Mouse (Mus musculus) hindbrain, embryonic 11.5 days (tissue): ENCODE data around the gene Stx19. TPM values are rescaled to one million over a fixed set of nuclear protein-coding genes. Genes with fewer than 3 reads are reported as not detected.

ENCODE experiments used
- ATAC-seq: fragments of 200-750 bp; cut with Nextera tagmentation; 2 replicates; pipeline ENCODE4 v1.8.0; 2017; ENCODE audit warnings: mild to moderate bottlenecking, moderate TSS enrichment, moderate library complexity; ENCODE audit not compliant: low FRiP score
- DNase-seq: peaks from one replicate; pipeline ENCODE4 v3.0.0-alpha.2; 2015; ENCODE audit warnings: low spot score
- H3K27ac ChIP-seq: fragments of 300-500 bp; sonication (generic); 2 replicates; pipeline ENCODE4 v1.5.1; 2014; ENCODE audit warnings: mild to moderate bottlenecking, low read depth, low read length
- H3K27me3 ChIP-seq: fragments of 300-500 bp; sonication (generic); 2 replicates; pipeline ENCODE4 v1.6.1; 2014; ENCODE audit warnings: mild to moderate bottlenecking, low read length, moderate library complexity, mixed read lengths; ENCODE audit not compliant: control insufficient read depth, insufficient read depth
- H3K36me3 ChIP-seq: fragments of 300-500 bp; sonication (generic); 2 replicates; pipeline ENCODE4 v1.6.1; 2014; ENCODE audit warnings: mild to moderate bottlenecking, low read length, moderate library complexity, mixed read lengths; ENCODE audit not compliant: control insufficient read depth, insufficient read depth
- H3K4me1 ChIP-seq: fragments of 300-500 bp; sonication (generic); replicated peaks from 2 replicates; pipeline ENCODE4 v1.6.1; 2014; ENCODE audit warnings: low read length, mixed read lengths; ENCODE audit not compliant: control insufficient read depth, insufficient read depth
- H3K4me2 ChIP-seq: fragments of 300-500 bp; sonication (generic); replicated peaks from 2 replicates; pipeline ENCODE4 v1.6.1; 2014; ENCODE audit warnings: mild to moderate bottlenecking, low read depth, low read length
- H3K4me3 ChIP-seq: fragments of 300-500 bp; sonication (generic); 2 replicates; pipeline ENCODE4 v1.5.1; 2014; ENCODE audit warnings: low read depth, low read length
- H3K9ac ChIP-seq: fragments of 300-500 bp; sonication (generic); 2 replicates; pipeline ENCODE4 v1.6.1; 2014; ENCODE audit warnings: low read depth, low read length
- H3K9me3 ChIP-seq: fragments of 300-500 bp; sonication (generic); 2 replicates; pipeline ENCODE4 v1.6.1; 2016; ENCODE audit warnings: low read length; ENCODE audit not compliant: control insufficient read depth
- WGBS: fragments of 180-500 bp; shearing (Covaris S2); extraction: QIAGEN DNeasy Blood & Tissue Kit; methylation state at CpG from one replicate; pipeline ENCODE4 v1.1.7; 2014; 5-methylcytosine and 5-hydroxymethylcytosine counted together
- polyA plus RNA-seq: library from polyadenylated mRNA; unstranded; fragments of >200 nt; fragmentation: Nextera tagmentation; extraction: Ambion mirVana; gene quantifications from 2 replicates; pipeline ENCODE4 v1.2.1, GENCODE M21; 2014

Stx19 gene
- polyA plus RNA-seq = 0.17 and 0.56 TPM in 2 replicates

DNA sequence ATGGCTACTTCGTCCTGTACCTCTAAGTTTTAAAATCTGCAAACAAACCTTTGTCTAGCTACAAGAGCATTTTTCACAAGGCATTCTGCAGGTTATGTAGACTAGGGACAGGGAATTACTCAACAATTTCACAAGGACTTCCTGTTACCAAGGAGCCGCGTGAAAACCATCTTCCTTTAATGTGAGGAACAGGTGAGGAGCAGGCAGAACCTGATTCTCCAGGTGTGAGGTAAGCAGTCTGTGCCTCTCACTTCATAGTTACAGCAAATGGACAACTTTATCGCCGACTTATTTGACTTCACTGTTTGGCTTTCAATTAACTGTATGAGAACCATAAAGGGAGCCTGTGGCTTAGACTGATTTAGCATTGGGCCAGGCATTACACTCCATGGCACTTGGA lies at the start of gene Stx19:
Stx19 (plus strand) TSS at position 186 of the 400 bp plus-strand sequence.
- Histone ChIP-seq H3K9me3 (no peaks in the 10 kb centered on the region), H3K36me3 (no peaks in the 10 kb centered on the region), H3K4me2 (no peak within 1 kb of the TSS), H3K9ac (no peak within 1 kb of the TSS), H3K4me1 (no peaks in the 10 kb centered on the region), H3K4me3 (no peak within 1 kb of the TSS), H3K27ac (no peak within 1 kb of the TSS), H3K27me3 (no peaks in the 10 kb centered on the region)
- no peak for DNase-seq
- ATAC-seq = no peak
- WGBS = 87% methylated on average over 5 of the region's 5 CpGs

DNA sequence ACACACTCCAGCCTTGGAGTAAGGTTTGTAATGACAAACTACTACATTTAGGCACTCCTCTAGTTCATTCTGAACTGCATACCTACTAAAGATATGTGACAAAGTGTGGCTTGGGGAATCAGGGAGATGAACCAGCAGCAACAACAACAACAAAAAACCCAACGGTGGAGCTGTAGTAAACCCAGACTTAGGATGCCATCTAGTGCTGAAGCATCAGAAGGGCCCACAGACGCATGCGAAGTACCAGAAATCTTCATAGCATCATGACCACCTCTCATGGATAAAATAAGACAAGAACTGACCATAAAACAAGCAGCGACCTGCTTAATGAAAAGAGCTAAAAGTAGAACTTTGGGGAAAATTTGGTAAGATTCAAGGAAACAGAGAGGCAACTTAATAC lies 41.0 kb upstream of the Stx19 start:
- Histone ChIP-seq H3K9ac (no peak overlapping the region), H3K27ac (no peak overlapping the region), H3K36me3 (no peaks in the 10 kb centered on the region), H3K4me3 (no peak overlapping the region), H3K27me3 (no peaks in the 10 kb centered on the region), H3K4me2 (no peak overlapping the region), H3K9me3 (no peaks in the 10 kb centered on the region), H3K4me1 (no peaks in the 10 kb centered on the region)
- DNase-seq (no peak), ATAC-seq (no peak)
- WGBS = 84% methylated on average over 4 of the region's 4 CpGs

DNA sequence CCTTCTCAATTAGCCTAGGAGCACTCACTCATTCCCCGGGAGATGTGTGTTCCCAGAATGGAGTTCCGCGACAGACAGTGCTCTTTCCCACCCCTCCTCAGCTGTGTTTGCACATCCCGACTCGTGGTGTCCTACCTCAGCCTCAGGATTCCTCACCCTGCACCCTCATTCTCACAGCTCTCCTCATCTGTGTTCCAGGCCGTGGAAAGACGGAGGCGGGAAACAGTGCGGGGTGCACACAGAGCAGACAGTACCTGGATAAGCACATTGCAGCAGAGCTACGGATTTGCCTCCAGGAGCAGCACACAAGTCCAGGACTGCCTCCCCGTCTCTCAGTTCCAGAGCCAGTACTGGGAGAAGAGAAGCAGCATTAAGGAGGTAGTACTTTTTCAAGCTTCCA lies 38.4 kb upstream of the Stx19 start:
- H3K9me3 ChIP-seq = no peaks in the 10 kb centered on the region
- no peaks in the 10 kb centered on the region for H3K36me3 ChIP-seq
- H3K27me3 ChIP-seq = no peaks in the 10 kb centered on the region
- H3K4me3 ChIP-seq = no peak overlapping the region
- 86% methylated on average over 11 of the region's 11 CpGs for WGBS
- no peak for ATAC-seq
- no peak overlapping the region for H3K9ac ChIP-seq
- DNase-seq = no peak
- no peak overlapping the region for H3K27ac ChIP-seq
- no peak overlapping the region for H3K4me2 ChIP-seq
- H3K4me1 ChIP-seq = no peaks in the 10 kb centered on the region

DNA sequence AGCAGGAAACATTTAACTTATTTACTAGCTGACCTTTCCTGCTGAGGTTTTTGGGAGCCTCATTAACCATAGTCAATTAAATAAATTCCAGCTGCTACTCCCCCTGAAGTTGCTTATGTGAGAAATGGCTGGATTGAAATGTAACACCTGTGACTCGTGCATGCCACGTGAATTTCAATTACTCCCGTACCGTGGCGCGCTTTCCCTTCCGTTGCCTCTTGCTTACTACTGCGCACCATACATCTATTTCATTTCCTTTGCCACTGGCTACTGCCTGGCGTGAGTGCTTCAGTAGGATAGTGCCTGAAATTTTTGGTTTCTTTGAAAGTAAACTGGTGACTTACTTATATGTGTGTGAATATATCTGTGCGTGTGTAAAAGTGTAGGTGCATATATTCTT lies 36.2 kb upstream of the Stx19 start:
- Histone ChIP-seq H3K9me3 (no peaks in the 10 kb centered on the region), H3K27ac (no peak overlapping the region), H3K27me3 (no peaks in the 10 kb centered on the region), H3K4me1 (no peaks in the 10 kb centered on the region), H3K9ac (no peak overlapping the region), H3K4me3 (no peak overlapping the region), H3K4me2 (no peak overlapping the region), H3K36me3 (no peaks in the 10 kb centered on the region)
- no peak for DNase-seq
- 77% methylated on average over 10 of the region's 10 CpGs for WGBS
- no peak for ATAC-seq

DNA sequence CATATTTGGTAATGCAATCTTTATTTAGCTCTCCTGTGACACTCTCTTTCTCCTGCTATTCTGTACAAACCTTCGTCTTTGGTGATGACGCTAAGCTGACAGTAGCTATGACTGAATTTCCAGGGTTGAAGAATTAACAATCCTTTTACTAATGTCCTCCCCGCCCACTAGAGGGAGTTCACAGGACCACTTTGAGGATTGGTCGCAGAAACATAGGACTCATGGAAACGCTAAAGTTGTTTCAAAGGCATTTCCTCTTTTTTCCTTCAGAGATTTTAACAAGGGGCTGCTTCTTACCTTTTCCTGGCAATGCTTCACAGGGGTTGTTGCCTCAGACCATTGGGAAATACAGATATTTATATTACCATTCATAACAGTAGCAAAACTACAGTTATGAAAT lies 32.2 kb upstream of the Stx19 start:
- no peaks in the 10 kb centered on the region for H3K9me3 ChIP-seq
- DNase-seq (peak; percentile 26), ATAC-seq (no peak)
- H3K36me3 ChIP-seq = no peaks in the 10 kb centered on the region
- H3K4me2 ChIP-seq = no peak overlapping the region
- H3K27me3 ChIP-seq = no peaks in the 10 kb centered on the region
- no peak overlapping the region for H3K27ac ChIP-seq
- 77% methylated on average over 5 of the region's 5 CpGs for WGBS
- H3K4me1 ChIP-seq = peaks cover 3% of the 10 kb centered on the region; the same call in 1 of the 2 replicates
- H3K4me3 ChIP-seq = no peak overlapping the region
- no peak overlapping the region for H3K9ac ChIP-seq

DNA sequence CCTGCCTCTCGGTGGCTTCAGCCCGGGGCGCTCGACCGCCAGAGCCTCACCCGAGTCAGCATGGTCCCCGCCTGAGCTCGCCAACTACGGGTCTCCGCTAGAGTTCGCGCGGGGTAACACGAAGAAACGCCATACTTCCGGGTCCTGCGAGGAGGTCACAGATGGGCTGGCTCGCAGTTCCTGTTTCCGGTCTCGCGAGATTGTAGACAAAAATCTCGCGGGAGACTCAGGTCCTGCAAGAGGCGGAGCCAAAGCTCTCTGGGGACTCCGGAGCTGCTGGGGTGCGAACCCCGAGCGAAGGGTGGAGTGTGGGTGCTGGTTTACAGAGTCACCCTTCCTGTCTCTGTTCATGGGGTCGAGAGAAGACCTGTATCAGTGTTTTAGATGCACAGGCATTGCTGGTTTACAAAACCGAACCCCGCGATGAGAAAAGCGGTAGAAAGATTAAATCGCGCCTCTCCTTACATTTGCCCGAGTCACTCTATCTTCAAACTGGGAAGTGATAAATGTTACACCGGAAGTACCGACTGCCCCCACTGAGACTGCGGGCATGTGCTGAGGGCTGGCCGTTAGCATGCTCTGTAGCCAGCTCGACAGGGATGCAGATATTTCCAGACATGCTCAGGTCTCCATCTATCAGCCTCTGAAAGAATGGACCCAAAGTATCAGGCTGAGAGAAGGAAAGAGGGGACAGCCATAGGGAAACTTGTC lies 27.7 kb upstream of the Stx19 start, which contains the start of gene Nsun3:
Nsun3 (minus strand) TSS at position 198 of the 711 bp plus-strand sequence.
- no peaks in the 10 kb centered on the region for H3K36me3 ChIP-seq
- DNase-seq (peak; percentile 96), ATAC-seq (peak; percentile 96)
- H3K27ac ChIP-seq = peak within 1 kb of the TSS; percentile 71
- H3K4me1 ChIP-seq = peaks cover 3% of the 10 kb centered on the region; the same call in 1 of the 2 replicates
- H3K9me3 ChIP-seq = no peaks in the 10 kb centered on the region
- H3K27me3 ChIP-seq = no peaks in the 10 kb centered on the region
- peak within 1 kb of the TSS; percentile 40 for H3K4me2 ChIP-seq
- H3K4me3 ChIP-seq = peak within 1 kb of the TSS; percentile 51
- WGBS = 3% methylated on average over 41 of the region's 41 CpGs
- peak within 1 kb of the TSS; percentile 73 for H3K9ac ChIP-seq

DNA sequence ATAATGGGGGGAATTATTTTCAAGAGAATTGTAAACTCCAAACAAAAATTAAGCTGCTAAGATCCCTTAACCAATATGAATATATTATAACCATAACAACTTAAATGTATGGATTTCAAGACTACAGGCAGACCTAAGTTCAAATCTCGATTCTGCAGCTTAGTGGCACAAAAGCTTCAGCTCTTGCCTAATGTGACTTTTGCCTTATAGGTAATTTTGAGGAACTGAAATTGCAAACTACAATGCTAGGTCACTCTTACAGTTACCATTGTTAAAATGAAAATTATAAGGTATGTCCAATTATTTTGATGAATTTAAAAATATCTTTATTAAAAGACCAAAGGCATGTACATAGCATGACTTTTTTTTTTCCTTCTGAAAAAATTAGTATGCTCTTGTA lies 17.9 kb upstream of the Stx19 start:
- H3K27me3 ChIP-seq = no peaks in the 10 kb centered on the region

DNA sequence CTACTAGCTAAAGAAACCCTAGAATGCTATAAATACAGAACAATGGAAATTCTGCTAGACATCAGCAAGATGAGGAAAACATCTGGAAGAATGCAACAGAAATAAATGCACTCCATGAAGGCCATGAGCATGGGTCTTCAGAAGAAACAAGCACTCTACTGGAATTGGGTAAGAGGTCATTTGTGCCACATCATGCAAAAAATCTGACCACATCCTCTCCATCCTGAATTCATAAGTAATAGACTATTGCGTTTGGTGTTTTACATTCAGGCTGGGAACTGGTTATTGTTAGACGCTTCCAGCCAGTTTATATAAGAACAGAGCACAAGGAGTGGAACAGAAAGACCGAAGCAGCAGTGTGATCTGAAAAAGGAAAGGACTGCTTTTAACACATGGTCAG lies 15.7 kb upstream of the Stx19 start:
- ATAC-seq = no peak
- no peaks in the 10 kb centered on the region for H3K36me3 ChIP-seq
- H3K4me2 ChIP-seq = no peak overlapping the region
- H3K4me1 ChIP-seq = no peaks in the 10 kb centered on the region
- H3K9me3 ChIP-seq = no peaks in the 10 kb centered on the region
- WGBS = 91% methylated on average over 3 of the region's 3 CpGs
- H3K9ac ChIP-seq = no peak overlapping the region
- H3K27me3 ChIP-seq = no peaks in the 10 kb centered on the region
- no peak overlapping the region for H3K4me3 ChIP-seq
- H3K27ac ChIP-seq = no peak overlapping the region
- DNase-seq = no peak

More for the DNA sequence above, 17.9 kb upstream of the Stx19 start:
- WGBS = 89% methylated on average over 1 of the region's 1 CpGs
- H3K36me3 ChIP-seq = no peaks in the 10 kb centered on the region
- DNase-seq (no peak), ATAC-seq (no peak)
- no peak overlapping the region for H3K4me3 ChIP-seq
- H3K27ac ChIP-seq = no peak overlapping the region
- H3K4me1 ChIP-seq = no peaks in the 10 kb centered on the region
- H3K9me3 ChIP-seq = no peaks in the 10 kb centered on the region
- no peak overlapping the region for H3K4me2 ChIP-seq
- H3K9ac ChIP-seq = no peak overlapping the region

DNA sequence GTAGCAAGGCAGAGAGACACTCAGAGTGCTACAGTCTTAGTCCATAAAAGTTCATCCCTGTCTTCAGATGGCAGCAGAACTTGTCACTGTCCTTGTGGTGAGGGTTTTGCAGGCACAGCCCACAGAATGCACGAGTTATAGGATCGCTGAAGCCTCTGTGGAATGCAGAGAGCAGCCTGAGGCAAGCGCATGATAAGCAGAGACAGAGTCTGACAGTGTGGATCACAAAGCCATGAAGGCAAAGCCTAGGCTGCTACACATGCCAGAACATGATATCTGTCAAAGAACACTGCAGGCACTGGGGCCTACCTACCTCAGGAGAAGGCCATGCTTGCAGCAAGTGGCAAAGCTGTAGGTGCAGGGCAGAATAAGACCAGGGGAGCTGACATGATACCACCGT lies 15.1 kb upstream of the Stx19 start:
- no peak for ATAC-seq
- Histone ChIP-seq H3K9me3 (no peaks in the 10 kb centered on the region), H3K36me3 (no peaks in the 10 kb centered on the region), H3K4me2 (no peak overlapping the region), H3K4me3 (no peak overlapping the region), H3K27ac (no peak overlapping the region), H3K9ac (no peak overlapping the region), H3K27me3 (no peaks in the 10 kb centered on the region), H3K4me1 (no peaks in the 10 kb centered on the region)
- WGBS = 88% methylated on average over 4 of the region's 4 CpGs
- no peak for DNase-seq
